Mouse (Mus musculus) embryonic fibroblast, embryonic 13.5 days (primary cell): ENCODE results near the gene Slc28a1. TPM values are rescaled to one million over a fixed set of nuclear protein-coding genes. Genes with fewer than 3 reads are reported as not detected.
"Not testable (repeated sequence)": the region's sequence is repeated elsewhere in the genome, so short reads cannot be mapped to it uniquely, and the experiment has no call there.

Experiments
- H3K27ac ChIP-seq: 2 replicates; pipeline ENCODE4 v1.5.1; 2012; ENCODE audit warnings: low read length, control low read depth, inconsistent platforms; ENCODE audit not compliant: insufficient read depth
- H3K4me1 ChIP-seq: 2 replicates; pipeline ENCODE4 v1.6.1; 2011; ENCODE audit warnings: low read length; ENCODE audit not compliant: control insufficient read depth, insufficient read depth
- H3K4me3 ChIP-seq: 2 replicates; pipeline ENCODE4 v1.5.1; 2011; ENCODE audit warnings: mild to moderate bottlenecking, control low read depth, low read length; ENCODE audit not compliant: insufficient read depth
- CTCF ChIP-seq: IDR thresholded peaks from 2 replicates; pipeline ENCODE4 v1.5.1; 2011; ENCODE audit warnings: mild to moderate bottlenecking, control low read depth, low read length, moderate library complexity, borderline replicate concordance; ENCODE audit not compliant: insufficient read depth
- POLR2A ChIP-seq: IDR thresholded peaks from 2 replicates; pipeline ENCODE4 v1.6.1; 2011; ENCODE audit warnings: low read depth, mild to moderate bottlenecking, control low read depth, low read length, moderate library complexity
- polyA plus RNA-seq: library from polyadenylated mRNA; stranded (reverse); fragments of >200 nt; gene quantifications from 2 replicates; pipeline ENCODE4 v1.2.4, GENCODE M21; 2011; ENCODE audit warnings: low read depth; ENCODE audit not compliant: missing spikeins, insufficient read length

Gene Slc28a1
- polyA plus RNA-seq, 1 experiment = not detected

DNA sequence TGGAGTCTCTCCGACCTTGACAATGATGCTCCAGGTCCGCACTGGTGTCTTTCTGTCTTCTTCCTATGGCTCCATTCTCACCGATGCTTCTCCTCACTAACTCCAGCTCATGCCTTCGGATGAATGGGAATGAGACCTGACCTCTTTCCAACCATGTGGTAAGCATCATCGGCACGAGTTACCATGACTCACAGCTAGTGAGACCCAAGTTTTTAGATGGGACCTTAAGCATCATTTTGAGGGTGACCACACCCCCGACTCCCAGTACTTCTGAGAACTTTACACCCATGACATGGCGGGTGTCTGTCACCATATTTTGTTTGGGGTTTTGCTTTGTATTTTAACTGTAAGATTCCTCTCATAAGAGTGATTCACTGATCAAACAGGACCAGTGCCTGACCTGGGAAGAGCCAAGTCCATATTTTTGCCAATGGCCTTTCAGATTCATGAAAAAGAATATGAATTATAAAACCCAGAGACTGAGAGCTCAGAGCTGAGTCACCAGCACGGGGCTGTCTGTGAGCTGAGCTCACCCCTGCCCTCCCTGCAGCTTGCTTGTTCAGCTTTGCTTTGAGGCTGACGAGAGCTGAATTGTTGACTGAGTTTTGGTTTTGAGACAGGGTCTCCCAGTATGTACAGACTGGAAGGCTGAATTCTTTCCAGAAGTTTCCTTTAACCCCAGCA lies 68.0 kb downstream of the Slc28a1 start:
- H3K27ac ChIP-seq = peak overlapping the region; percentile 98
- no peak overlapping the region for H3K4me3 ChIP-seq
- H3K4me1 ChIP-seq = peaks cover 11% of the 10 kb centered on the region
- TF ChIP-seq CTCF = no peak
- TF ChIP-seq POLR2A = no peak

- Histone ChIP-seq H3K4me3 (no peak overlapping the region), H3K4me1 (peaks cover 11% of the 10 kb centered on the region), H3K27ac (peak overlapping the region; percentile 98)
- TF ChIP-seq POLR2A (no peak), CTCF (no peak)
Measured at GRCm38 (mm10) chr7:81183181-81183580, 68.6 kb downstream of the Slc28a1 start.

GRCm38 (mm10) chr7:81184136-81184535 lies 69.5 kb downstream of the Slc28a1 start:
- H3K4me1 ChIP-seq = peaks cover 8% of the 10 kb centered on the region
- no peak for TF ChIP-seq CTCF
- TF ChIP-seq POLR2A = no peak
- no peak overlapping the region for H3K27ac ChIP-seq
- H3K4me3 ChIP-seq = no peak overlapping the region

GRCm38 (mm10) chr7:81184651-81185050 lies 70.1 kb downstream of the Slc28a1 start:
- Histone ChIP-seq H3K27ac (no peak overlapping the region), H3K4me3 (no peak overlapping the region), H3K4me1 (peaks cover 6% of the 10 kb centered on the region; the same call in 1 of the 2 replicates)
- TF ChIP-seq CTCF (no peak), POLR2A (no peak)

DNA sequence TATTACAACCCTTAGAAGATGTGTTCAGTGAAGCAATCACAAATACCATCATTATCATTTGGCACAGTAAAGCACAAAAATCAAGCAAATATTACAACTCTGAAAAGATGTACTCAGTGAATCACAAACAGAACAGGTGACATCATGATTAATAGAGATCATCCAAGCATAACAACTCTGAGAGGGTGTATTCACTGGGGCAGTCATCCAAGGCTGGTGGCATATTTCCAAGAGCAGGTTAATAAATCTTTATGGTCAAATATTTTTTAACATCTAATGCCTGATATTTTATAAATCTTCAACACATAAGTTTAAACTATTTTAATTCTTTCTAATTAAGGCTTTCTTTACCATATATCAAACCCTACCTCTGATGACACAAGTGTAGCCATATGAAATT lies 71.4 kb downstream of the Slc28a1 start:
- H3K4me3 ChIP-seq, H3K27ac ChIP-seq, H3K4me1 ChIP-seq: not testable (repeated sequence)

- TF ChIP-seq CTCF (no peak), POLR2A (no peak)
- Histone ChIP-seq H3K4me3 (no peak overlapping the region), H3K27ac (no peak overlapping the region), H3K4me1 (peaks cover 2% of the 10 kb centered on the region; the same call in 1 of the 2 replicates)
Measured at GRCm38 (mm10) chr7:81189180-81189579, 74.6 kb downstream of the Slc28a1 start.

GRCm38 (mm10) chr7:81195509-81195908 lies 80.9 kb downstream of the Slc28a1 start:
- Histone ChIP-seq H3K4me3 (no peak overlapping the region), H3K4me1 (no peaks in the 10 kb centered on the region; the same call in 1 of the 2 replicates), H3K27ac (no peak overlapping the region; the same call in 1 of the 2 replicates)
- no peak for TF ChIP-seq POLR2A
- no peak for TF ChIP-seq CTCF

- H3K27ac ChIP-seq = no peak overlapping the region
- TF ChIP-seq CTCF (no peak), POLR2A (no peak)
- H3K4me3 ChIP-seq = no peak overlapping the region
- H3K4me1 ChIP-seq = no peaks in the 10 kb centered on the region; the same call in 1 of the 2 replicates
Measured at GRCm38 (mm10) chr7:81196796-81197195, 82.2 kb downstream of the Slc28a1 start.

GRCm38 (mm10) chr7:81198538-81198937 lies 83.9 kb downstream of the Slc28a1 start:
- Histone ChIP-seq H3K4me1 (peaks cover 3% of the 10 kb centered on the region), H3K4me3 (no peak overlapping the region), H3K27ac (no peak overlapping the region)
- no peak for TF ChIP-seq POLR2A
- no peak for TF ChIP-seq CTCF

GRCm38 (mm10) chr7:81199109-81199508 lies 84.5 kb downstream of the Slc28a1 start:
- Histone ChIP-seq H3K4me1 (peaks cover 3% of the 10 kb centered on the region), H3K4me3 (no peak overlapping the region), H3K27ac (no peak overlapping the region)
- TF ChIP-seq CTCF (no peak), POLR2A (no peak)
